Mouse (Mus musculus) bone marrow, adult 2 months (tissue): ENCODE measurements around the gene Pdxk.

Source experiments
- CTCF ChIP-seq: fragments of 200-500 bp; IDR thresholded peaks from 2 replicates; pipeline ENCODE4 v1.5.1; 2011; ENCODE audit warnings: low read length, control low read depth; ENCODE audit not compliant: control insufficient read depth, insufficient read depth
- POLR2A ChIP-seq: fragments of 200-500 bp; IDR thresholded peaks from 2 replicates; pipeline ENCODE4 v1.6.1; 2011; ENCODE audit warnings: low read depth, mild to moderate bottlenecking, control low read depth, low read length, borderline replicate concordance; ENCODE audit not compliant: control insufficient read depth

- no peak for TF ChIP-seq CTCF
- TF ChIP-seq POLR2A: no peak
Observed at GRCm38 (mm10) chr10:78456696-78457095, 8.1 kb downstream of the Pdxk start.
